Comparison of ENCODE assay signal across 7 mouse cellular contexts in the genomic region with DNA sequence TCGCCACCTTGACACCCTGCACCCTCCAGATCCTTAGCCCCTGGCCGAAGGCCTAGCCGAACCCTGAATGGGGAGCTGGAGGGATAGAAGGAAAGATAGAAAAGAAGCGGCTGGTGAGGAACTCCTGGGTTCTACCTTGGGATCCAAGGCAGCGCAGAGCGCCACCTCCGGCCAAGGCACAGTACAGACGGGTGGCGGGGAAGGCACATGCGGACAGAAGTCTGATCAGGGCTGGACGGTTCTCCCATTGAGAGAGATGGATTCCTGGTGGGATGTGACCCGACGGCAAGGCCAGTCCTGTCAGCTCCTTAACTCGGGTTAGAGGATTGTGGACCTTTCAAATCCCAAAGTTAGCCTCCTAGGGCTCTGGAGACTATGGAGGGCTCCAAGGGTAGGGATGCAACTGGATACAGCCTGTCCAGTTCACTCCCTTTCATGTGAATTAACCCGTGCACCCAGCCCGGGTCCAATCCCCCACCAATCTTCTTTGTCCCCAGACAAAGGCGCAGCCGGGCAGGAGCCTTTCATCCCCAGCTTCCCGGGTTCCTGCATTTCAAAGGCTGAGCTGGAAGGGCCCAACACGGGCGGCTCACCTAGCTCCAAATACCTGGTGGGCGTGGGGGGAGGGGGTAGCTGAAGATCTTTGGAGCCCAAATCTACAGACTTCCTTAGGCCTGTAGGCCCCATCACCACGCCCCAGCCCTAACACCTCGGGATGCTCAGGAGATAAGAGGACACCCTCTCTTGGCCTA. TPM values are rescaled to one million over a fixed set of nuclear protein-coding genes. Genes with fewer than 3 reads are reported as not detected.
DNase-seq lines count a peak whose midpoint lies in the region; ATAC-seq and TF ChIP-seq lines count a peak whose summit lies in the region.

No protein-coding gene starts in this region.

- no peaks in the 10 kb centered on the region for H3K36me3 ChIP-seq in E14TG2a.4 (ENCODE audit: insufficient read depth, low read length)
- no peaks in the 10 kb centered on the region for H3K36me3 ChIP-seq in heart, embryonic 16.5 days (ENCODE audit: control insufficient read depth, insufficient read depth)
- no peaks in the 10 kb centered on the region for H3K36me3 ChIP-seq in limb, embryonic 10.5 days
- H3K36me3 ChIP-seq in midbrain, postnatal 0 days (ENCODE audit: insufficient read depth, low read length) = no peaks in the 10 kb centered on the region; the same call in 1 of the 2 replicates

- H3K4me3 ChIP-seq in E14TG2a.4 (replicated peaks; ENCODE audit: low read length) = peak overlapping the region; percentile 90
- H3K4me3 ChIP-seq in heart, embryonic 16.5 days (ENCODE audit: low read length) = peak overlapping the region; percentile 78
- peak overlapping the region; percentile 70 for H3K4me3 ChIP-seq in limb, embryonic 10.5 days
- H3K4me3 ChIP-seq in midbrain, postnatal 0 days (ENCODE audit: low read depth, low read length) = peak overlapping the region; percentile 84

- 14% methylated on average over 24 of the region's 24 CpGs for WGBS in heart, embryonic 16.5 days
- WGBS in limb, embryonic 10.5 days = 2% methylated on average over 24 of the region's 24 CpGs
- 7% methylated on average over 24 of the region's 24 CpGs for WGBS in midbrain, postnatal 0 days

- H3K9me3 ChIP-seq in E14TG2a.4 (ENCODE audit: low read length) = peaks cover 5% of the 10 kb centered on the region; the same call in 1 of the 2 replicates
- no peaks in the 10 kb centered on the region; the same call in 1 of the 2 replicates for H3K9me3 ChIP-seq in heart, embryonic 16.5 days (replicated peaks; ENCODE audit: control insufficient read depth, low read length)
- no peaks in the 10 kb centered on the region for H3K9me3 ChIP-seq in limb, embryonic 10.5 days (replicated peaks)
- no peaks in the 10 kb centered on the region for H3K9me3 ChIP-seq in midbrain, postnatal 0 days (ENCODE audit: low read length)

- peaks cover 69% of the 10 kb centered on the region for H3K4me1 ChIP-seq in E14TG2a.4 (replicated peaks; ENCODE audit: low read depth, low read length)
- H3K4me1 ChIP-seq in heart, embryonic 16.5 days (ENCODE audit: control insufficient read depth, insufficient read depth, low read length) = peaks cover 45% of the 10 kb centered on the region
- peaks cover 73% of the 10 kb centered on the region for H3K4me1 ChIP-seq in limb, embryonic 10.5 days
- peaks cover 17% of the 10 kb centered on the region for H3K4me1 ChIP-seq in midbrain, postnatal 0 days (ENCODE audit: insufficient read depth, low read length)

- ATAC-seq in heart, embryonic 16.5 days (replicated peaks; ENCODE audit: extremely low read depth, insufficient read depth, low FRiP score) = no peak
- ATAC-seq in midbrain, postnatal 0 days (ENCODE audit: low FRiP score) = 0 out of 2 replicates have a peak, but pooled peaks have one; percentile 18
- no peak for ATAC-seq in megakaryocyte progenitor cell, adult 5-6 weeks (replicated peaks; ENCODE audit: poor library complexity)

- TF ChIP-seq CTCF in E14TG2a.4 (conservative IDR thresholded peaks at IDR 0.05; ENCODE audit: low read length) = peak; percentile 38
- peak; percentile 69 for TF ChIP-seq CTCF in midbrain, postnatal 0 days (IDR thresholded peaks at IDR 0.05)

- H3K9ac ChIP-seq in heart, embryonic 16.5 days (ENCODE audit: low read length) = peak overlapping the region; percentile 90
- H3K9ac ChIP-seq in midbrain, postnatal 0 days (replicated peaks; ENCODE audit: low read length, poor library complexity, severe bottlenecking) = peak overlapping the region; percentile 88

- DNase-seq in MN1 (ENCODE audit: low spot score) = peak; percentile 53
- DNase-seq in embryo, embryonic 10.5 days (ENCODE audit: low spot score) = peak; percentile 73
- peak; percentile 56 for DNase-seq in limb, embryonic 10.5 days (ENCODE audit: low spot score)
- peak; percentile 65 for DNase-seq in midbrain, postnatal 0 days (ENCODE audit: low spot score)

- H3K27me3 ChIP-seq in E14TG2a.4 (ENCODE audit: insufficient read depth, low read length) = peaks cover 48% of the 10 kb centered on the region
- H3K27me3 ChIP-seq in heart, embryonic 16.5 days (ENCODE audit: control insufficient read depth, insufficient read depth, low read length) = peaks cover 20% of the 10 kb centered on the region
- peaks cover 98% of the 10 kb centered on the region for H3K27me3 ChIP-seq in limb, embryonic 10.5 days (ENCODE audit: low read depth, poor library complexity, severe bottlenecking)
- peaks cover 34% of the 10 kb centered on the region for H3K27me3 ChIP-seq in midbrain, postnatal 0 days (ENCODE audit: insufficient read depth, low read length)

- H3K4me2 ChIP-seq in heart, embryonic 16.5 days (ENCODE audit: low read depth, low read length) = peak overlapping the region; percentile 72
- H3K4me2 ChIP-seq in midbrain, postnatal 0 days (ENCODE audit: low read depth, low read length, poor library complexity, severe bottlenecking) = peak overlapping the region; percentile 96

- peak overlapping the region; percentile 97 for H3K27ac ChIP-seq in heart, embryonic 16.5 days (ENCODE audit: low read length)
- H3K27ac ChIP-seq in limb, embryonic 10.5 days = peak overlapping the region; percentile 81; the same call in 1 of the 2 replicates
- H3K27ac ChIP-seq in midbrain, postnatal 0 days (ENCODE audit: low read depth, low read length) = peak overlapping the region; percentile 84

RNA-seq across cellular contexts. Expression of a gene that starts 0.7 kb away (rescaled TPM):
- 54.0 and 56.0 TPM in 2 replicates for polyA plus RNA-seq in heart, embryonic 16.5 days (2015; fragmentation: Nextera tagmentation; extraction: Ambion mirVana)
- polyA plus RNA-seq in limb, embryonic 10.5 days (2016; fragmentation: Nextera tagmentation; extraction: Ambion mirVana) = 26.8 and 28.8 TPM in 2 replicates
- 64.0 and 67.7 TPM in 2 replicates for total RNA-seq in midbrain, postnatal 0 days (2014; rRNA removed)
- polyA plus RNA-seq in midbrain, postnatal 0 days (2015; fragmentation: Nextera tagmentation; extraction: Ambion mirVana) = 53.8 and 54.5 TPM in 2 replicates
- 0.25 and 0.71 TPM in 2 replicates for total RNA-seq in megakaryocyte progenitor cell, adult 5-6 weeks (2015)
- total RNA-seq in megakaryocyte progenitor cell, adult 5-6 weeks (2017) = 1.3 TPM in 1 of 2 replicates, not detected in the other
